9 mouse cellular contexts compared by ENCODE assay signal in the genomic region with DNA sequence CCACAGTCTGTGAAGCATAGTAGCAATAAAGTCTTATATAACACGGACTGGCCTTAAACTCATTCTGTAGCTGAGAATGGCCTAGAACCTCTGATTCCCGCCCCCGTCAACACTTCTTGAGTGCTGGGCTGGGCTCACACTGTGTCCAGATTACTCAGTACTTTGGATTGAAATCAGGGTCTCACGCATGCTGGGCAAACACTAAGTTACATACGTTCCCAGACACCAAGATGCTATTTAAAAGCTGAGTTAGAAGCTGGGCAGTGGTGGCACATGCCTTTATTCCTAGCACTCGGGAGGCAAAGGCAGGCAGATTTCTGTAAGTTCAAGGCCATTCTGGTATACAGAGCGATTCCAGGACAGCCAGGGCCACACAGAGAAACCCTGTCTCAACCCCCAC.
"Had no signal": no experiment of that assay in that cellular context is flagged by ENCODE, and none has a peak within 500 bp of the region (broad histone marks: within the 10 kb centered on the region; RNA-seq: fewer than 3 reads in every experiment).

No protein-coding gene starts in this region.

- H3K36me3 ChIP-seq: limb, embryonic 12.5 days; liver, embryonic 13.5 days; lung, embryonic 15.5 days; midbrain, embryonic 13.5 days had no signal

- H3K9me3 ChIP-seq: limb, embryonic 12.5 days; liver, embryonic 13.5 days; lung, embryonic 15.5 days; midbrain, embryonic 13.5 days had no signal

- ATAC-seq: intestine, postnatal 0 days; liver, postnatal 0 days; midbrain, embryonic 13.5 days had no signal

- H3K4me2 ChIP-seq: limb, embryonic 12.5 days had no signal

- H3K9ac ChIP-seq: limb, embryonic 12.5 days; liver, embryonic 13.5 days; liver, postnatal 0 days; lung, embryonic 15.5 days; midbrain, embryonic 13.5 days had no signal

- H3K4me3 ChIP-seq: limb, embryonic 12.5 days; liver, embryonic 13.5 days; lung, embryonic 15.5 days; midbrain, embryonic 13.5 days had no signal

- H3K27ac ChIP-seq: kidney, postnatal 0 days; limb, embryonic 12.5 days; liver, embryonic 13.5 days; midbrain, embryonic 13.5 days had no signal

- DNase-seq: layer of hippocampus, adult 9-11 months; layer of hippocampus, postnatal 36 days; liver, embryonic 13.5 days had no signal

- H3K27me3 ChIP-seq: limb, embryonic 12.5 days; liver, embryonic 13.5 days; lung, embryonic 15.5 days had no signal
